Mouse (Mus musculus): Measurements from ENCODE around the gene Zg16.

GRCm38 (mm10) chr7:127112921-127113597 lies 25.9 kb upstream of the Zg16 start:
- TF ChIP-seq POLR2A (IDR thresholded peaks at IDR 0.05; ENCODE audit: insufficient read depth, low read depth, low read length) = no peak
- TF ChIP-seq CTCF (IDR thresholded peaks at IDR 0.05; ENCODE audit: insufficient read depth, low read depth, low read length) = no peak

All from olfactory bulb, adult 2 months (tissue).